Mouse (Mus musculus): ENCODE data around the gene 2510039O18Rik. TPM values are rescaled to one million over a fixed set of nuclear protein-coding genes. Genes with fewer than 3 reads are reported as not detected.

Gene 2510039O18Rik
- total and polyA plus RNA-seq, 3 experiments = 31.5 to 84.6 (median 33.5) TPM

DNA sequence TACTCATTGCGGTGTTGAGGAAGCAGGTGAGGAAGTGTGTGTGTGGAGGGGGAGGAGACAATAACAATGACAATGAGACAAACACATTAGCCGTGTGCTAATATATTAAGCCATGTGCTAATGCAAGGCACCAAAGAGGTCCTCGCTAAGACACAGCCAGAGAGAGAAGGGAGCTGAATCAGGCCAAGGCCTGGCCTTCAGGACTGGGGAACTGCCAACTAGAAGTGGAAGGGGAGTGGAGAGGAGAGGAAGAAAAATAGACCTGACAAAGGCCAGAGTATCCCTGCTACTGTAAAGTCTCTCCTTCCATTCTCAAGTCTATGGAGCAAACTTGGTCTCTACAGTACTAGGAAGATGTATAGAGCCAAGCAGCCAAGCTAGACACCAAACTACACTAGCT lies 37.1 kb upstream of the 2510039O18Rik start:
- no peaks in the 10 kb centered on the region for H3K9me3 ChIP-seq (replicated peaks)
- peak; percentile 5 for DNase-seq (ENCODE audit: low spot score)
- H3K4me1 ChIP-seq (ENCODE audit: insufficient read depth, low read depth, low read length) = peaks cover 18% of the 10 kb centered on the region
- H3K36me3 ChIP-seq (replicated peaks) = peaks cover 48% of the 10 kb centered on the region
- H3K27me3 ChIP-seq (ENCODE audit: insufficient read depth, low read length) = 0 out of 2 replicates have a peak, but pooled peaks cover under 1% of the 10 kb centered on the region
- TF ChIP-seq CTCF (IDR thresholded peaks at IDR 0.05; ENCODE audit: low read depth, low read length) (no peak), POLR2AphosphoS5 (IDR thresholded peaks at IDR 0.05; ENCODE audit: insufficient replicate concordance, low read depth, low read length) (no peak), GATA2 (IDR thresholded peaks at IDR 0.05; ENCODE audit: borderline replicate concordance, low read depth, low read length) (no peak), TAL1 (conservative IDR thresholded peaks at IDR 0.05; ENCODE audit: low read depth, low read length) (no peak), GATA1 (IDR thresholded peaks at IDR 0.05; ENCODE audit: borderline replicate concordance, low read length) (no peak)
- peak overlapping the region; percentile 94 for H3K4me3 ChIP-seq (ENCODE audit: low read depth, low read length)
- no peak for ATAC-seq (ENCODE audit: extremely low read depth, insufficient number of reproducible peaks, low FRiP score, poor library complexity, severe bottlenecking)

DNA sequence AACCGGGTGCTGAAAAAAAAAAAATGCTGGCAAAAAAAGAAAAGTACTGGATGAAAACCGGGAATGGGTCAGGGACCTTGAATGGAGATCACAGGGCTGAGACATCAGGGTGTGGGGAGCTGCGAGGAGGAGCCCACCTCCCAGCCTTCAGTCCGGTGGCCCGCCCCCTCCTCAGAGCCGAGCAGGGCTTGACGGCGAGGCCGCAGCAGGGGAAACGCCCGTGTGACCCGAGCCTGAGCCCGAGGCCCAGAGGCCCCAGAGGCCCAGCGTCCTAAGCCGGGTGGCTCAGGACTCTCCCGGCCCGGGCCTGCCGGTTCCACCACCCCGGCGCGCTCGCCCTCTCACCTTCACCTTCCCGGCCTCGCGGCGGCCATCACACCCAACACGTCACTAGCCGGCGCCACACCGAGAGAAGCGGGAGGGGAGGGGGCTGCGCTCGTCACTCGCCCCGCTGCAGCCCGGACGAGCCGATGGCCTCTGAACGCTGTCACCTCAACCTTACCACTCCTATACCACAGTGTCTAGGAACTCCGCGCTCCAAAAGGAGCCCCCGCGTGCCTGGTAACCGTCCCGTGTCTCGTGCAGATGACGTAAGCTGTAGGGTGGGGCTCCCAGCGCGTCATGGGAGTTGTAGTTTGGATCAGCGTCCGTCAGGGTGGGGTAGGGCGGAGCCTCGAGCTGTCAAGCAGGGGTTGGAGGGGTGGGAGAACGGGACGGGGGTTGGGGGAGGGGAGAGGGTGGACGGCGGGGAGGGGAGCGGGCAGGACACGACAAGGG lies 36.2 kb upstream of the 2510039O18Rik start, which contains the start of gene Mfn2:
Gene Mfn2, minus strand, starts transcription at position 392 of the 777 bp plus-strand sequence.
- peaks cover 39% of the 10 kb centered on the region for H3K36me3 ChIP-seq (replicated peaks)
- no peaks in the 10 kb centered on the region for H3K9me3 ChIP-seq (replicated peaks)
- TF ChIP-seq GATA1 (IDR thresholded peaks at IDR 0.05; ENCODE audit: borderline replicate concordance, low read length) = no peak
- TF ChIP-seq TAL1 (conservative IDR thresholded peaks at IDR 0.05; ENCODE audit: low read depth, low read length) = no peak
- no peak for TF ChIP-seq CTCF (IDR thresholded peaks at IDR 0.05; ENCODE audit: low read depth, low read length)
- no peak for TF ChIP-seq POLR2AphosphoS5 (IDR thresholded peaks at IDR 0.05; ENCODE audit: insufficient replicate concordance, low read depth, low read length)
- TF ChIP-seq GATA2 (IDR thresholded peaks at IDR 0.05; ENCODE audit: borderline replicate concordance, low read depth, low read length) = no peak
- H3K4me1 ChIP-seq (ENCODE audit: insufficient read depth, low read depth, low read length) = peaks cover 18% of the 10 kb centered on the region
- peak within 1 kb of the TSS; percentile 94 for H3K4me3 ChIP-seq (ENCODE audit: low read depth, low read length)
- ATAC-seq (ENCODE audit: extremely low read depth, insufficient number of reproducible peaks, low FRiP score, poor library complexity, severe bottlenecking) (peak; percentile 95), DNase-seq (ENCODE audit: low spot score) (peak; percentile 93)
- peaks cover 7% of the 10 kb centered on the region; the same call in 1 of the 2 replicates for H3K27me3 ChIP-seq (ENCODE audit: insufficient read depth, low read length)

- Histone ChIP-seq H3K9me3 (replicated peaks) (no peaks in the 10 kb centered on the region), H3K36me3 (replicated peaks) (peaks cover 33% of the 10 kb centered on the region), H3K4me3 (ENCODE audit: low read depth, low read length) (peak overlapping the region; percentile 94), H3K27me3 (ENCODE audit: insufficient read depth, low read length) (peaks cover 13% of the 10 kb centered on the region), H3K4me1 (ENCODE audit: insufficient read depth, low read depth, low read length) (peaks cover 18% of the 10 kb centered on the region)
- no peak for ATAC-seq (ENCODE audit: extremely low read depth, insufficient number of reproducible peaks, low FRiP score, poor library complexity, severe bottlenecking)
- TF ChIP-seq TAL1 (conservative IDR thresholded peaks at IDR 0.05; ENCODE audit: low read depth, low read length) (no peak), GATA2 (IDR thresholded peaks at IDR 0.05; ENCODE audit: borderline replicate concordance, low read depth, low read length) (no peak), CTCF (IDR thresholded peaks at IDR 0.05; ENCODE audit: low read depth, low read length) (no peak)
- peak; percentile 8 for DNase-seq (ENCODE audit: low spot score)
These were observed 35.5 kb upstream of the 2510039O18Rik start for GRCm38 (mm10) chr4:147905090-147905659.

DNA sequence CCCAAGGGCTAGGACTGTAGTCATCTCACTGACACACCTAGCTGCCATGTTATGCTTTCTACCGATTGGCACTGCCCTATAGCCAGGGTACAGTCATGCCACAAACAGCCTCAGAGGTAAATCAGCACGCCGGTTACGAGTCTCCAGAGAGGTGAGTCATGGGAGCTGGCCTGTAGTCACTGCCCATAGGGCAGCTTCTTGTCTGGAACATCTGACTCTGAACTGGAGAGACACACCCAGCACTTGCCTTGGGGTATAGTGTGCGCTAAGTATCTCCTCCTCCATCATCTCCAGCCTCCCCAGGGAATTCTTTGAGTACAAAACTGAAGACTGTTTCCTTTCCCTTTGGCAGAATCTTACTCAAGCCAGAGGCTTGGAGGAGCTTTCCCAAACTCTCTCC lies 34.5 kb upstream of the 2510039O18Rik start:
- Histone ChIP-seq H3K4me3 (ENCODE audit: low read depth, low read length) (no peak overlapping the region), H3K4me1 (ENCODE audit: insufficient read depth, low read depth, low read length) (peaks cover 18% of the 10 kb centered on the region), H3K36me3 (replicated peaks) (peaks cover 22% of the 10 kb centered on the region), H3K9me3 (replicated peaks) (no peaks in the 10 kb centered on the region), H3K27me3 (ENCODE audit: insufficient read depth, low read length) (peaks cover 21% of the 10 kb centered on the region)
- no peak for ATAC-seq (ENCODE audit: extremely low read depth, insufficient number of reproducible peaks, low FRiP score, poor library complexity, severe bottlenecking)
- no peak for TF ChIP-seq POLR2AphosphoS5 (IDR thresholded peaks at IDR 0.05; ENCODE audit: insufficient replicate concordance, low read depth, low read length)
- TF ChIP-seq CTCF (IDR thresholded peaks at IDR 0.05; ENCODE audit: low read depth, low read length) = no peak
- no peak for TF ChIP-seq GATA1 (IDR thresholded peaks at IDR 0.05; ENCODE audit: borderline replicate concordance, low read length)
- TF ChIP-seq TAL1 (conservative IDR thresholded peaks at IDR 0.05; ENCODE audit: low read depth, low read length) = no peak
- DNase-seq (ENCODE audit: low spot score) = no peak

- Histone ChIP-seq H3K27me3 (ENCODE audit: insufficient read depth, low read length) (peaks cover 34% of the 10 kb centered on the region), H3K9me3 (replicated peaks) (no peaks in the 10 kb centered on the region), H3K4me3 (ENCODE audit: low read depth, low read length) (no peak overlapping the region), H3K4me1 (ENCODE audit: insufficient read depth, low read depth, low read length) (peaks cover 5% of the 10 kb centered on the region), H3K36me3 (replicated peaks) (no peaks in the 10 kb centered on the region)
- DNase-seq (ENCODE audit: low spot score) = no peak
- no peak for ATAC-seq (ENCODE audit: extremely low read depth, insufficient number of reproducible peaks, low FRiP score, poor library complexity, severe bottlenecking)
- TF ChIP-seq GATA1 (IDR thresholded peaks at IDR 0.05; ENCODE audit: borderline replicate concordance, low read length) (no peak), TAL1 (conservative IDR thresholded peaks at IDR 0.05; ENCODE audit: low read depth, low read length) (no peak), GATA2 (IDR thresholded peaks at IDR 0.05; ENCODE audit: borderline replicate concordance, low read depth, low read length) (no peak), CTCF (IDR thresholded peaks at IDR 0.05; ENCODE audit: low read depth, low read length) (no peak), POLR2AphosphoS5 (IDR thresholded peaks at IDR 0.05; ENCODE audit: insufficient replicate concordance, low read depth, low read length) (no peak)
These were observed 31.2 kb upstream of the 2510039O18Rik start for GRCm38 (mm10) chr4:147909486-147909885.

- DNase-seq (ENCODE audit: low spot score) = peak; percentile 17
These were observed 22.1 kb upstream of the 2510039O18Rik start for GRCm38 (mm10) chr4:147918459-147919121.

More at GRCm38 (mm10) chr4:147918459-147919121, 22.1 kb upstream of the 2510039O18Rik start:
- peak; percentile 48; the same call in 1 of the 2 replicates for ATAC-seq (ENCODE audit: extremely low read depth, insufficient number of reproducible peaks, low FRiP score, poor library complexity, severe bottlenecking)
- no peak overlapping the region for H3K4me3 ChIP-seq (ENCODE audit: low read depth, low read length)
- peak; percentile 24; the same call in 1 of the 2 replicates for TF ChIP-seq CTCF (IDR thresholded peaks at IDR 0.05; ENCODE audit: low read depth, low read length)
- TF ChIP-seq TAL1 (conservative IDR thresholded peaks at IDR 0.05; ENCODE audit: low read depth, low read length) = no peak
- H3K4me1 ChIP-seq (ENCODE audit: insufficient read depth, low read depth, low read length) = peaks cover 5% of the 10 kb centered on the region; the same call in 1 of the 2 replicates
- H3K9me3 ChIP-seq (replicated peaks) = no peaks in the 10 kb centered on the region
- H3K36me3 ChIP-seq (replicated peaks) = no peaks in the 10 kb centered on the region
- peaks cover 10% of the 10 kb centered on the region for H3K27me3 ChIP-seq (ENCODE audit: insufficient read depth, low read length)

Data from G1E (cell line).